Mouse (Mus musculus): ENCODE data around the gene Sst.

Sst gene

GRCm38 (mm10) chr16:23887910-23888579, 2.7 kb downstream of the Sst start:
- DNase-seq (ENCODE audit: low read depth in 2 of 2, low spot score in 2 of 2): no peak

GRCm38 (mm10) chr16:23885098-23885497, 5.7 kb downstream of the Sst start:
- DNase-seq (ENCODE audit: low read depth in 2 of 2, low spot score in 2 of 2): no peak

GRCm38 (mm10) chr16:23855242-23855641, 35.5 kb downstream of the Sst start:
- no peak for DNase-seq (ENCODE audit: low read depth in 2 of 2, low spot score in 2 of 2)

- DNase-seq (ENCODE audit: low read depth in 2 of 2, low spot score in 2 of 2): no peak
Observed at GRCm38 (mm10) chr16:23849720-23850119, 41.0 kb downstream of the Sst start.

- DNase-seq (ENCODE audit: low read depth in 2 of 2, low spot score in 2 of 2): no peak
Observed at GRCm38 (mm10) chr16:23849176-23849575, 41.6 kb downstream of the Sst start.

- peak in 1 of 2 experiments; percentile 2 for DNase-seq (ENCODE audit: low read depth in 2 of 2, low spot score in 2 of 2)
Observed at GRCm38 (mm10) chr16:23844622-23845021, 46.1 kb downstream of the Sst start.

- DNase-seq (ENCODE audit: low read depth in 2 of 2, low spot score in 2 of 2): no peak
Observed at GRCm38 (mm10) chr16:23842609-23843008, 48.1 kb downstream of the Sst start.
